Mouse (Mus musculus) olfactory bulb, adult 2 months (tissue): ENCODE results near the gene Grpel1.
A peak's percentile ranks its signal among the peaks of the same experiment; 100 is the strongest.

Source experiments
- CTCF ChIP-seq: fragments of 200-500 bp; IDR thresholded peaks from 2 replicates; pipeline ENCODE4 v1.5.1; 2012; ENCODE audit warnings: low read depth, mild to moderate bottlenecking, low read length, moderate library complexity; ENCODE audit not compliant: insufficient read depth
- POLR2A ChIP-seq: fragments of 200-500 bp; IDR thresholded peaks from 2 replicates; pipeline ENCODE4 v1.6.1; 2012; ENCODE audit warnings: mild to moderate bottlenecking, low read depth, low read length, moderate library complexity; ENCODE audit not compliant: insufficient read depth

GRCm38 (mm10) chr5:36464709-36465661 is at the start of gene Grpel1:
- TF ChIP-seq POLR2A = peak; percentile 63
- no peak for TF ChIP-seq CTCF
